Mouse (Mus musculus): ENCODE data around the gene D11Wsu47e.

Gene D11Wsu47e

GRCm38 (mm10) chr11:113703758-113704157 lies 19.5 kb downstream of the D11Wsu47e start:
- peak; percentile 50 to 55 for DNase-seq (ENCODE audit: low spot score in 2 of 2)

- DNase-seq (ENCODE audit: low spot score in 2 of 2), result no peak
Observed at GRCm38 (mm10) chr11:113705966-113706652, 21.9 kb downstream of the D11Wsu47e start.

GRCm38 (mm10) chr11:113708629-113709213 lies 24.5 kb downstream of the D11Wsu47e start:
- no peak for DNase-seq (ENCODE audit: low spot score in 2 of 2)

- DNase-seq (ENCODE audit: low spot score in 2 of 2), result no peak
Observed at GRCm38 (mm10) chr11:113709272-113709671, 25.1 kb downstream of the D11Wsu47e start.

- no peak for DNase-seq (ENCODE audit: low spot score in 2 of 2)
Observed at GRCm38 (mm10) chr11:113709731-113710256, 25.6 kb downstream of the D11Wsu47e start, which contains the start of gene Cpsf4l. Cpsf4l (minus strand) TSS chr11:113710017.

GRCm38 (mm10) chr11:113710257-113710777 lies 26.1 kb downstream of the D11Wsu47e start:
- DNase-seq (ENCODE audit: low spot score in 2 of 2), result no peak

GRCm38 (mm10) chr11:113711061-113711460 lies 26.8 kb downstream of the D11Wsu47e start:
- DNase-seq (ENCODE audit: low spot score in 2 of 2), result no peak

- peak in 1 of 2 experiments; percentile 17 for DNase-seq (ENCODE audit: low spot score in 2 of 2)
Observed at GRCm38 (mm10) chr11:113715078-113715674, 31.0 kb downstream of the D11Wsu47e start.

- no peak for DNase-seq (ENCODE audit: low spot score in 2 of 2)
Observed at GRCm38 (mm10) chr11:113716132-113716531, 31.9 kb downstream of the D11Wsu47e start.

GRCm38 (mm10) chr11:113717767-113718424 lies 33.7 kb downstream of the D11Wsu47e start:
- DNase-seq (ENCODE audit: low spot score in 2 of 2), result no peak

- DNase-seq (ENCODE audit: low spot score in 2 of 2), result no peak
Observed at GRCm38 (mm10) chr11:113722405-113723090, 38.3 kb downstream of the D11Wsu47e start.

GRCm38 (mm10) chr11:113725235-113726048 lies 41.2 kb downstream of the D11Wsu47e start:
- no peak for DNase-seq (ENCODE audit: low spot score in 2 of 2)

- no peak for DNase-seq (ENCODE audit: low spot score in 2 of 2)
Observed at GRCm38 (mm10) chr11:113726994-113727888, 43.0 kb downstream of the D11Wsu47e start.

GRCm38 (mm10) chr11:113727992-113728391 lies 43.8 kb downstream of the D11Wsu47e start:
- DNase-seq (ENCODE audit: low spot score in 2 of 2), result no peak

- no peak for DNase-seq (ENCODE audit: low spot score in 2 of 2)
Observed at GRCm38 (mm10) chr11:113729239-113729638, 45.0 kb downstream of the D11Wsu47e start.

- no peak for DNase-seq (ENCODE audit: low spot score in 2 of 2)
Observed at GRCm38 (mm10) chr11:113729917-113730316, 45.7 kb downstream of the D11Wsu47e start.

GRCm38 (mm10) chr11:113730879-113731278 lies 46.7 kb downstream of the D11Wsu47e start:
- no peak for DNase-seq (ENCODE audit: low spot score in 2 of 2)

- DNase-seq (ENCODE audit: low spot score in 2 of 2), result no peak
Observed at GRCm38 (mm10) chr11:113731945-113732612, 47.9 kb downstream of the D11Wsu47e start.

Measured in spleen, postnatal 36 days (tissue).